Mouse (Mus musculus) urinary bladder, postnatal 10 days (tissue): ENCODE measurements around the gene Sco2.

Experiments
- DNase-seq: peaks from one replicate; pipeline ENCODE4 v3.0.0; 2022; ENCODE audit warnings: low spot score

Gene Sco2

DNA sequence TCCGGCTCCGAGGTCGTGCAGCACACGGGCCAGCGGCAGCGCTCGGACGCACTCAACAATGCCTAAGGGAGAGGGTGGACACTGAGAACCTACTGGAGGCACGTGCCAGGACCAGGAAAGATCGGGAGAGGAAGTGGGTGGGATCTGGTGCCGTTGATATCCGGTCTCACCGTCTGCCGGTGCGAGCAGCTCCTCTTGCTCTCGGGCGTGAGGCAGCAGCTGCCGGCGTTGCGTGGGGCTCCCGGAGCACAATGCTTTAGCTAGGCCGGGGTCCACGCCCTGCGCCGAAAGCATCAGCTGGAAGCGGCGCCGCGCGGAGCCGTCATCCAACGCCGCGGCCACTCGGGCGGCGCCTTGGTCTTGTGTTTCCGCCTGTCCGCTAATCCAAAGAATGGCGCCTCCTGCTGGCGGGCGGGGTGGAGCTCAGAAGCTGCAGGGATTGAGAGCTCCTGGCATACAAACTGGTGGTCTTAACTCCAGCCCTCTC, at the start of gene Sco2:
Gene Sco2 (minus strand): TSS at position 85 of the 487 bp plus-strand sequence.
- peak; percentile 83 for DNase-seq

DNA sequence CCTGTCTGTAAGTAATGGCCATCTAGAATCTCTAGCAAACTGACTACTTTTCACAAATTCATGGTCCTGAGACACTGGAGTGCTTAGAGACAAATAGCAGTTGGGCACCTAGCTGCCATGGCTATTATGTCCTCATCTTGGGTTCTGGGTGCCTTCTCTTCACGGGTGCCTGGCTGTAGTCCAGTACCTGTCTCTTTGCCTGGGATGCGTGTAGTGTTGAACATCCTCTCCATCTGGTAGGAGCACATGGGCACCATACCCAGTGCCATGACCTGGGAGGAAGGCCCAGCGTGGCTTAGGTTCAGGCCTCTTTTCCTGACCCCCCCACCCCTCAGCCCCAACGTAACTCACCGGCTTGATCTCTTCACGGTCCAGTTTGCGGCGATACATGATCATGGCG, 48.3 kb upstream of the Sco2 start:
- DNase-seq, result no peak

DNA sequence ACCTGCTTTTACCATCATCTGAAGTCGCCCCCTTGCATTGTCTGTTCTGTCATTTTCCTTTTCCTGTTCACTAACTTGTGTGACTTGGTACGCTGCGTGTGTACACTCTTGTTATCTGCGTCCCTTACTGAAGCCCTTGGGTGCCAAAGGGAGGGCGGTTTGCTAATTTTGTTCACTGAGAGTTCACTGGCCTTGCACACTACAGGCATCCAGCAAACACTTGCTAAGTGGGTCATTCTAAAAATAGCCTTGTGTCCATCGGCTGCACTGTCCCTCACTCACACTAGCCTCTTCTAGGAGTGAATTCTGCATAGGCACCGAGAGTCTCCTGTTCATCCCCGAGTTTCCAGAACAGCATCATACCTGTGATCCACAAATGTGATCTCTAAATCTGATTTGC, 41.6 kb upstream of the Sco2 start:
- DNase-seq, result no peak

DNA sequence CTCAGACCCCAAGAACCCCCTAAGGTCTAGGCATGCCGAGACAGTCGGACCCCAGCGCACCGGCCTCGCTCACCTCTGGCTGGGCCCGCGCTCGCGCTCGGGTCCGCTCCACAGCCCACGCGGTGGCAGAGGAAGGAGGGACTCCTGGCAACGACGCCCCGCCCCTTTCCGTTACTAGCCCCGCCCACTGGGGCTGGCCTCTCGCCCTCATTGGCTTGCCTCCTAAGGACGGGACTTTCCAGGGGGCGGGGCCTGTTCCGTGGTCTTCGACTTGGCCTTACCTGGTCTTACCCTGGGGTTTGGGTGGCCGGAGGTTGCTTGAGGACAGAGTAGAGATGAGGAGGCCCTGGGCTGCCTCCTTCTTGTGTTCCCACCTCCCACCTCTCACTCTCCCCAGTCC, 36.5 kb upstream of the Sco2 start, which contains the start of gene Syce3:
Gene Syce3 (minus strand): TSS at position 386 of the 400 bp plus-strand sequence.
- DNase-seq, result no peak

DNA sequence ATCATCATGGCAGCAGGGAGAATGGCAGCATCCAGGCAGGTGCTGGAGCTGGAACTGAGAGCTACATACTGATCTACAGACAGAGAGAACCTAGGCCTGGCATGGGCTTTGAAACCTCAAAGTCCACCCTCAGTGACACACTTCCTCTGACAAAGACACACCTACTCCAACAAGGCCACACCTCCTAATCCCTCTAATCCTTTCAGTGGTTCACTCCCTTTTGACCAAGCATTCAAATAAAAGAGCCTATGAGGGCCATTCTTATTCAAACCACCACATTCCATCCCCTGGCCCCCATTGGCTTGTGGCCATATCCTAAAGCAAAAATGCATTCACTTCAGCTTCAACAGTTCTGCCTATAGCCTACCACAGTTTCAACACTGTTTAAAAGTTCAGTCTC, 33.0 kb upstream of the Sco2 start:
- no peak for DNase-seq

DNA sequence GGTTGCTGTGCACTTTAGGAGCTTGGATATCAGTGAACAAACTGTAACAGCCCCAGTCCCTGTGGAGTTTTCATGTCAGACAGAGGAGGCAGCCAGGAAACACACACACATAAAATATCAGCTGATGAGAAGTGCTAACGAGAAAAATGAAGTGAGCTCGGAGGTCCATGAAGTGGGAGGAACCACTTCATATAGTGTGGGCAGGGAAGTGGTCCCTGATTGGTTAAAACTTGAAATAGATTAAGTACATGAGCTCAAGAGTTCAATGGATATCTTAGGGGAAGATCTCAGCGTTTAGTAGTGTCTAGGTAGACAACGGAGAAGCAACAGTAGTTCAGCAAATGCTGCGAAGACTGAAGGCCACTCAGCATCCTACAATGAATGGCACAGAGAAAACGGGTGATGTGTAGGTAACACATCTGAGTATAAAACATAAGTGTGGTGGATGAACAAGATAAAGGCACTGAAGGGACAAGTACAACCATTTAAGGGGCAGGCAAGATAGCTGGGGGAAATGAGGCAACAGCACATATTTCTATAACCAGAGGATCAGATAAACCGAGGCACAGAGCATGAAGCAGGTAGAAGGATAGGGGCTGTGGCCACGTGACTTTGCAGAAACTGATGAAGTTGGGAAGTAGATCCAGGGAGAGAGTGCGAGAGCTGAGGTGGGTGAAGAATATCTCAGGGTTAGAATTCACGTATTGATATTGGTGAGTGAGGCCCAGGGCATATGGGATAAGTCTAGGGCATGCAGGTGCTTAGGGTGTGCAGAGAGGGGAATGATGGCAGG, 31.4 kb upstream of the Sco2 start:
- DNase-seq, result no peak

DNA sequence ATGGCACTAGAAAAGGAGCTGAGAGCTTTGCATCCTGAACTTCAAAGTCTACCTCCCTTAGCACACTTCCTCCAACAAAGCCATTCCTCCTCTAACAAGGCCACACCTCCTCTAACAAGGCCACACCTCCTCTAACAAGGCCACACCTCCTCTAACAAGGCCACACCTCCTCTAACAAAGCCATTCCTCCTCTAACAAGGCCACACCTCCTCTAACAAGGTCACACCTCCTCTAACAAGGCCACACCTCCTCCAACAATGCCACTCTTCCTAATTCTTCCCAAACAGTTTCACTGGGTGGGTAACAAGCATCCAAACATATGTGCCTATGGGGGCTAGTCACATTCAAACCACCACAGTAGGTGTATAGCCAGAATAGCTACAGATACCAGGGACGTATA, 28.8 kb upstream of the Sco2 start:
- no peak for DNase-seq

DNA sequence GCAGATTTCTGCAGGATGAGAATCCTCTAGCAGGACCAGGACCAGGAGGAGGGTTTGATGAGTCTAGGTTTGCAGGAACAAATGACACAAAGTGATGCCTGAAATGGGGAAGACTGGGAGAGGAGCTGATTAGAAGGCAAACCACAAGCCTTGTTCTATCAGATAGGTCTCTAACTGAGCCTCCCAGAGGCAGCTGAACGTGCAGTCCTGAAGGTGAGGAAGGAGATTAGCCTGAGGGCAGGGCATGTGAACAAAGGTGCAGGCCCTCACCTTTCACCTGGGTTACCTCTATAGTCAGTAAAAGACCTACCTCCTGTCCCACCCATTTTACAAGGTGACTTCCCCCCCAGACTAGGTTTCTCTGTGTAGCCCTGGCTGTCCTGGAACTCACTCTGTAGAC, 26.1 kb upstream of the Sco2 start:
- DNase-seq, result no peak

DNA sequence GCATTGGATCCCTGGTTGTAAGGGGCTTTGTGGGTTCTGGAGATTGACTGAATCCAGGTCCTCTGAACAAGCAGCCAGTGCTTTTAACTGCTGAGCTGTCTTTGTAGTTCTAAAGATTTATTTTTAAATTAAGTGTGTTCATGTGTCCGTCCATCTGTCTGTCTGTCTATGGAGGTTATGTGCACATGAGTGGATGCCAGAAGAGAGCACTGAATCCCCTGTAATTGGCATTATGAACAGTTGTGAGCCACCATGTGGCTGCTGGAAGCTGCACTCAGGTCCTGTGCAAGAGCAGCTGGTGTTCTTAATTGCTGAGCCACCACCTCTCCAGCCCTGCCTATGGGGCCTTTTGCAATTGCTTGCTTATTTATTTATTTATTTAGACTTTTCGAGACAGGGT, 24.5 kb upstream of the Sco2 start:
- DNase-seq, result no peak

DNA sequence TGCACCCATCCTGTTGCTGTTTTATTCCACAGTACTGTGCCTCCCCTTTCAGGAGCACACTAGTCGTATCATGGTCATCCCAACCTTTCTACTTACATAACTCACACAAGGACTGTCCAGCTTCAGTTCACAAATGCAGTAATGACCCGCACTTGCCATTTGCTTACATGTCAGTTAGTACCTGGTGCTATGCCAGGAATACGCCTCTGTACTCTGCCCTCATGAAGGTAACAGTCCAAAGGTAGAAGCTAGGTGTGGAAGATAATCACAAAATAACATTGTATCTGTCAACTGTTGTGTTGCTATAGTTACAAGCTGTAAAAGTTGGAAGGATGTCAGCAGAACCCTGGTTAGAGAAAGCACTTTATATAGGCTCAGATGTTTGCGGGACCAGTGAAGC, 23.2 kb upstream of the Sco2 start:
- no peak for DNase-seq

DNA sequence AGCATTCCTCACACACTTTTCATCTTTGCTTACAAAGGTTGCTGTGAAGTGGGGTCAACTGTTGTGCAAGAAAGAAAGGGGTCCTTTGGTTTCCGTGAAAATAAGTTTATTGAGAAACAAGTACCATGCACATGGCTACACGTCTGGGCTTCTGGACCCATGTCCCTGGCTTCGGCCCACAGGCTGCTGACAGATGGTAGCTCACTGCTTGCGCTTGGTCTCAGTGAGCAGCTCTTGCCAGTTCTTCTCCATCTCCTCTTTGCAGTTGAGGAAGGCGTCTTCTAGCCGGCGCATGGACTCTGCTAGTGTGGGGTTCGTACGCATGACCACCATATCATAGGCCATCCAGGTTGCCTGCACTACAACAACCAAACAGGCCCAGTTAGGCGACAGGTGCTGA, 16.4 kb upstream of the Sco2 start:
- DNase-seq, result no peak

DNA sequence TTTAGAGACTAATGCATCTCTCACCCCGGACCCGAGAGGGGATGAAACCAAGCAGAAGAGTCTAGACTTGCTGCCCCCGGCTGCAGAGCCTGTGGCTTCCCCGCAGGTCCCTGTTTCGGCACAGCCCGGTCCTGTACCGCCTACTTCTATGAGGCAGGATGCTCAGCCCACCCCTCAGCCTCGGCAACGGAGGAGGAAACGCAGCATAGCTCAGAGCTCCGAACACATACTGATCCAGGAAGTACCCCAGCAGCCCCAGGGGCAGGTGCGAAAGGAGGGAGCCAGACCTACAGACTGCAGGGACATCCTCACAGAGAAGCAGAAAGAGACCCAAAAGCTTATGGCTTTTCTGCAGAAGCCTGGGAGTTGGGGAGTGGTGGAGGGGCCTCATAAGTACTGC, 13.5 kb upstream of the Sco2 start:
- DNase-seq, result no peak

DNA sequence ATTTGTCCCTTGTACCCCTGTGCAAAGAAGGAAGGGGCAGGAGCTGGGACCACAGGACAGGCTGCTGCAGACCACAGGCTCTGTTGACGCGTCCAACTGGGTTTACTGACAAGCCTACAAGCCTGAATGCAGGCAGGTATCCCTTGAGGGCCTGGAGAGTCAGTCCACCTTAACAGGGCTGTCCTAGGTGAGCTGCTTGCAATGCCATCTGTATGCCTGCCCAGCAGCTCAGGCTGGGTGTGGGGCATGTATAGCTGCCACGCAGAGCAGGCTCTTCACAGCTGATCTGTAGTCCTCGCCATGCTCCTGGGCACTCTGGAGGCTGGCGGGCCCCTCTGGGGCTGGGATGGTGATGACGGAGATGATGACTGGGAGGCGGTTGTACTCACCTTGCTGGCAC, 11.0 kb upstream of the Sco2 start, which contains the start of gene Klhdc7b:
Gene Klhdc7b (plus strand): TSS at position 301 of the 400 bp plus-strand sequence.
- DNase-seq, result no peak

DNA sequence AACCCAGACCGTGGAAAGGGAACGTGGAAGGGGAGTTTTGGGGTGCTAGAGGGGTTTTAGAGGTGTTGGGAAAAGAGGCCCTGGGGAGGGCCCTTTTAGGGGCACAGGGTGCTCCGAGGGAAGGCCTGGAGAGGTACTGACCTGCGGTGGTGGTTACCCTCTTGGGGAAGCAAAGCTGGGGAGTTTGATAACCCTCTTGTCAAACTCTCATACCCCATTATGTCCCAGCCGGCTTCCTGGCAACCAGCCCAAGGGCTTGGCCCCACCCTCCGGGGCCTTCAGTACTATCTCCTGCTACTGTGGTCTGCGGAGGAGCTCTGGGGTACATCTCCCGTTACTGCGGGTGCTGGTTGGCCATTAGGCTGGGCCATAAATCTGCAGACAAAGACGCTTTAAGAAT, 5.8 kb upstream of the Sco2 start:
- DNase-seq, result no peak

DNA sequence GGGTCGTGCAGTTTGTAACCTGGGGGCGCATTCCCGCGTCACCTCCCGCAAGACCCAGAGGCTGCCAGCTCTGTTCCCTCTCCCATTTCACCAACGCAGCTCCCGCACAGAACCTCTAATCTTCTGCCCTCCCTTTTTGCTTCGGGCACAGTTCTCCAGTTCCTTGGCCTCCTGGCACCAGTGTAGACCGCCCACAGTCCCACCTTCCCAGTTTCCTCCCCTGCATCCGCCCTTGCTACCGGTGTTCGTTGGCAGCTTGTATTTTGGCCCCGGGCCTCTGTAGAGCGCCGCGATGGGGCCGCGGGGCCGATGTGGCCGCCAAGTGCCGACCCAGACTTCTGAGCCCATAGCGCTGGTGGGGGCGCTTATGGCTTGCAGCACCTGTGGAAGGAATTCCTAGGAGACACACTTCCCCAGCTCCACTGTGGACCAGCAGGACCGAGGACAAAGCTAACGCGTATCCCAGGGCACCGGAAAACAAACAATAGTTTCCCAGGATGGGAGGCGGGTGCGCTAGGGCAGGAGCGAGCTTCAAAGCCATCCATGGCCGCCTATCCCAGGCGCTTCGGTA, 5.3 kb upstream of the Sco2 start, which contains the start of gene Odf3b:
Gene Odf3b (minus strand): TSS at position 452 of the 571 bp plus-strand sequence.
- no peak for DNase-seq

DNA sequence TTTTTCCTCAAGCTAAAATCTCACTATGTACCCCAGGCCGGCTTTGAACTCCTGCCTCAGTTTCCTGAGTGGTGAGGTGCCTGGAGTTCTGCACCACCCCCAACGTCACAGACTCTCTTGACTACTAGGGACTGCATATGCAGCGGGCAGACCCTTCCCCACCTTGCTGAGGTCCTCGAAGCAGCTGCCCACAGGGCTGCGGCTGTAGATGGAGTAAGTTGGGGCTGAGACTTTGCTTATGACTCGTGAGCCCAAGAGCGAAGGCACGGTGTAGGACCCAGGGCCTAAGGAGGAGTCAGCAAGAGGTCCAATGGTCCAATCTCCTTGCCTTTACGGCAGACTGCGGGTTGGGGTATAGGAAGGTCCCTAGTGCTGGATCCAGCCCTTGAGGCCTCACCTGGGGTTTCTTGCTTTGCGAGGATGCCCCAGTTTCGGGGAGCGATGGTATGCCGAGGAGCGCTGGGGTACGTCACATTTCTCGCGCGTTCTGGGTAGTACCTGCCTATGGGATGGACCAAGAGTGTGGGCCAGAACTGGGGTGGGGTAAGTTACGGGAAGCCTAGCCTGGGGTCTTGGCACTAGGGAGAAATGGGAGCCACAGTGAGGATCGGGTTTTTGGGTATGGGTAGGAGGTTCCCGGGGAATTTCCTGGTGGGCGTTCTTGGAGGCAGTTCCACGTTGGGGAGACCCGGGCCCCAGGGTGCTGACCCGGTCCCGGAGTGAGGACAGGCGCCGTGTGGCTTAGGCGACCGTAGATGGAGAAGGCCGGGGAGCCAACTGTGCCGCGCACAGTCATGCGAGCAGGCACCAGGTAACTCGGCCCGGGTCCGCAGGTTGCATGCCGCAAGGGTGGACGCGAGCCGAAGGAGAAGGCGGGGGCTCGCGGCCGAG, 4.5 kb upstream of the Sco2 start:
- no peak for DNase-seq

DNA sequence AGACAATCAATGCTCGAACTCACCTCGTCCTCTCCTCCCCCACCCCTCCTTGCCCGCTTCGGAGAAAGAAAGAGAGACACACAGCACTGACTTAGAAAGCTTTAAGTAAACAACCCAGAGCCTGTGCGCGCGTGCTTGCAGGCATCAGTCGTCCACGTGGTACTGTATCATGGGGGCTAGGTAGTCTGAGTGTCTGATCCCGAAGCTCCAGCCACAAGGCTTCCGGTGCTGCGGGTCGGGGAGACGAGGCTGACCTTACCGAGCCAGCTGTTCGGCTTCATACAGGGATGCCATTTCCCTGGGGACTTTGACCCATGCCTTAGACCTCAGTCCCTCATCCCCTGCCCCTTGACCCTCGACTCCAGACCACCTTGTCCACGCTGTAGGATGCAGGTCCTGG, 3.7 kb upstream of the Sco2 start:
- DNase-seq, result no peak

DNA sequence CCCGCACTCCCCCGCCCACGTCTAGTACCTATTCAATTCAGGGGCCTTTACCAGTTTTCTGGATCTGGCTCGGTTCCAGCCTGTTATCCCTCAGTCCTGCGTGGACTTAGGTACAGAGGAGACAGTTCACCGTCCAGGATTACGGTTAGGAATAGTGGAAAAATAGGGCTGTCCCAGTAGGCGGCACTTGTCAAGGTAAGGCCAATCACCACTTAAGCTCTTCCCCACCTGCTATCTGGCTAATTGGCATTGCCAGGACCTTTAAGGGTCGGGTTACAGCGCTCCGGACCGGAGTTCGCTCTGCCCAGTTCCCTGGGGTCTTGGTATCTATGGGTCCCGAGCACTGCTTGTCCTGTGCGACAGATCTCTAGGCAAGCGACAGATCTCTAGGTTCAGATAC, 3.3 kb upstream of the Sco2 start, which contains the start of gene Tymp:
Gene Tymp (minus strand): TSS at position 83 of the 400 bp plus-strand sequence.
- DNase-seq, result no peak

DNA sequence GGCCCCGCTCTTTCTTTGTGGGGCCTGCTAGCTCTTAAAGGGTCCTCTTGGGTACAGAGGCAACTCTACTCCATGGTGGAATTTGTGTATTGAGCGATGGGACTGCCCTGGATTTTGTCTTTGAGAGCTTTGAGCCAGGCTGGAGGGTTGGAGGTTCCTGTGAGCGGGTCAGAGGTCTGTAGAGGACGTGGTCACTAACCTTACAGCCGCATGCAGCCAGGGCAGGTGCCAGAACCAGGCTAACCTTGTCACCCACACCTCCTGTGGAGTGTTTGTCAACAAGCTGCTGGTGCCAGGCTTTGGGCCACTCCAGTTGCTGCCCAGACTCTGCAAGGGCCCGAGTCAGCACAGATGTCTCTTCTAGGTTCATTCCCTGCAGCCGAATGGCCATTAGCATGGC, 2.4 kb upstream of the Sco2 start:
- DNase-seq, result no peak

DNA sequence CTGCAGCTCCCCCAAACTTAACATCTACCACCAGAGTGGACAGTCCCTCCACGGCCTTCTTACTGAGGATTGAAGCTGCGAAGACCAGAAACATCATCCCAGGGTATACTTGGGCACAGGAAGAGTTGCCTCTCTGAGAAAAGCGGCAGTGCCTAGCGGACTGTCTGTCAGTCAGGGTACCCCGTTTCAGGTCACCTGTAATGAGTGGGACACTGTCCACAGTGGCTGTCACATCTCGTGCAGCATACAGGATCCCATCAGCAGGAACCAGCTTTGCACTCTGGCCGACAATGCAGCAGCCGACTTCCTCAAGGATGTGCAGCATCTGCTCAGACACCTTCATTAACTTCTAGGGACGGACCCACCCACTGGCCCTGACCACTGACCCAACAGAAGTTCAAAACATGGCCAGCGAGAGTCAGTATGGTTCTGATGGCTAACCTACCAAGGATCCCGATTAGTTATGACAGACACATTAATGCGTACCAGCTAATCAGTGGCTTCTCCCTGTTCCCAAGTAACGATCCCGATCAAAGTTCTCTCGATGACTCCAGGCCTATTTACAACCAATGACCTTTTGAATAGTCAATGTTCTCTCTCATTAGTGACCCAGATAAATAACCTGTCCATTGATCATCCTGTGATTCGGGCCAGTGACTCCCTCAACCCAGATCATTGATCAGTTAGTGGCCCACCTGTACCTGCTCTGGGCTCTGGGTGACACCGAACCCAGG, 1.3 kb upstream of the Sco2 start:
- DNase-seq, result no peak

DNA sequence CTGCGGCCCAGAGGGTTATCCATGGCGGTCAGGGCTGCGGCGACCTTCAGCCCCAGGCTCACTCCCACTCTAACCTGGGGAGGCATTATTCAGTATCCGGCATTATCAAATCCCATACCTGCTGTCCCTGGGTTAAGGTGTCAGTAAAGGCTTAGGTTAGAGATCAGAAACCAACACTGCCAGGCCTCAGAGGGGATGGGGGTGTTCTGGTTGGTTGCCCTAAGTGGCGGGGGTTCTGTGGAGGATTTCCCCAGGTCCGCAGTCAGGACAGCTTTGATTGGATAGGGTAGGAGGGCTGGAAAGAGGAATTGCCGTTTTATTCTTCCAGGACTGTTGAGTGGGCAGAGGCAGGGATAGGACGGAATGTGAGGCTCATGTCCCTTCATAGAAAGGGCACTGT, 694 bp upstream of the Sco2 start:
- DNase-seq, result no peak
